Mouse (Mus musculus) stomach, embryonic 14.5 days (tissue): ENCODE data around the gene Eaf1. TPM values are rescaled to one million over a fixed set of nuclear protein-coding genes. Genes with fewer than 3 reads are reported as not detected.

Experiments
- ATAC-seq: fragments of 200-750 bp; cut with Nextera tagmentation; 2 replicates; pipeline ENCODE4 v1.8.0; 2017; ENCODE audit warnings: low read depth, moderate TSS enrichment; ENCODE audit not compliant: insufficient number of reproducible peaks, insufficient read depth, low FRiP score
- H3K27ac ChIP-seq: fragments of 300-500 bp; sonication (generic); 2 replicates; pipeline ENCODE4 v1.5.1; 2014; ENCODE audit warnings: mild to moderate bottlenecking, low read length, moderate library complexity, mixed read lengths
- H3K27me3 ChIP-seq: fragments of 300-500 bp; sonication (generic); 2 replicates; pipeline ENCODE4 v1.6.1; 2014; ENCODE audit warnings: low read length, control low read depth, mixed read lengths; ENCODE audit not compliant: control insufficient read depth, insufficient read depth
- H3K36me3 ChIP-seq: fragments of 300-500 bp; sonication (generic); 2 replicates; pipeline ENCODE4 v1.6.1; 2014; ENCODE audit warnings: mild to moderate bottlenecking, control low read depth, low read length, moderate library complexity, mixed read lengths; ENCODE audit not compliant: control insufficient read depth, insufficient read depth
- H3K4me1 ChIP-seq: fragments of 300-500 bp; sonication (generic); 2 replicates; pipeline ENCODE4 v1.6.1; 2014; ENCODE audit warnings: low read length, control low read depth, mixed read lengths; ENCODE audit not compliant: control insufficient read depth, insufficient read depth
- H3K4me2 ChIP-seq: fragments of 300-500 bp; sonication (generic); replicated peaks from 2 replicates; pipeline ENCODE4 v1.6.1; 2014; ENCODE audit warnings: low read depth, low read length, control low read depth
- H3K4me3 ChIP-seq: fragments of 300-500 bp; sonication (generic); 2 replicates; pipeline ENCODE4 v1.5.1; 2014; ENCODE audit warnings: low read depth, low read length, control low read depth
- H3K9ac ChIP-seq: fragments of 300-500 bp; sonication (generic); replicated peaks from 2 replicates; pipeline ENCODE4 v1.6.1; 2014; ENCODE audit warnings: low read depth, mild to moderate bottlenecking, control low read depth, low read length, moderate library complexity, mixed read lengths
- H3K9me3 ChIP-seq: fragments of 300-500 bp; sonication (generic); 2 replicates; pipeline ENCODE4 v1.6.1; 2016; ENCODE audit warnings: low read depth, low read length, control low read depth; ENCODE audit not compliant: control insufficient read depth
- WGBS: fragments of 180-500 bp; shearing (Covaris S2); extraction: QIAGEN DNeasy Blood & Tissue Kit; methylation state at CpG from one replicate; pipeline ENCODE4 v1.1.7; 2014; 5-methylcytosine and 5-hydroxymethylcytosine counted together
- polyA plus RNA-seq: library from polyadenylated mRNA; unstranded; fragments of >200 nt; fragmentation: Nextera tagmentation; extraction: Ambion mirVana; gene quantifications from 2 replicates; pipeline ENCODE4 v1.2.1, GENCODE M21; 2014

Gene Eaf1
- polyA plus RNA-seq, 1 experiment from 2014 or later = 21.6 TPM

DNA sequence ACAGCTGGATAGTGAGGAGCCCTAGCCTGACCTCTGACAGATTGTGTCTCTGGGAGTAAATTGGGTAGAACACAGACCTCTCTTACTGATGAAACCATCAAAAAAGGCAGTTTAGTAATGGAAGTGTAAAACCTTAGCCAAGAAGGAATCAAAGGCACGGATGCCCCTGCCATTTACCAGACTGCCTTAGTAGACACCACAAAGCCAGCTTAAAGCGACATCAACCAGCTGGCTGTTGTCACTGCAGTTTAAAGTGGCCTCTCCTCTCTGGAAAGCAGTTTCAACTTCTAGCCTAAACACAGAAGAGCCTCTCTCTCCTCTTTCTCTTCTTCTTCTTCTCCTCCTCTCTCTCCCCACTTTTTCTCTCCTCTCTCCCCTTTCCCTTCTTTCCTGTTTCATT is 27.1 kb downstream of the Eaf1 start:
- Histone ChIP-seq H3K36me3 (no peaks in the 10 kb centered on the region), H3K4me2 (no peak overlapping the region), H3K4me3 (no peak overlapping the region), H3K4me1 (no peaks in the 10 kb centered on the region), H3K9me3 (no peaks in the 10 kb centered on the region), H3K9ac (no peak overlapping the region), H3K27me3 (no peaks in the 10 kb centered on the region), H3K27ac (no peak overlapping the region)
- WGBS = 59% methylated on average over 2 of the region's 2 CpGs
- no peak for ATAC-seq

DNA sequence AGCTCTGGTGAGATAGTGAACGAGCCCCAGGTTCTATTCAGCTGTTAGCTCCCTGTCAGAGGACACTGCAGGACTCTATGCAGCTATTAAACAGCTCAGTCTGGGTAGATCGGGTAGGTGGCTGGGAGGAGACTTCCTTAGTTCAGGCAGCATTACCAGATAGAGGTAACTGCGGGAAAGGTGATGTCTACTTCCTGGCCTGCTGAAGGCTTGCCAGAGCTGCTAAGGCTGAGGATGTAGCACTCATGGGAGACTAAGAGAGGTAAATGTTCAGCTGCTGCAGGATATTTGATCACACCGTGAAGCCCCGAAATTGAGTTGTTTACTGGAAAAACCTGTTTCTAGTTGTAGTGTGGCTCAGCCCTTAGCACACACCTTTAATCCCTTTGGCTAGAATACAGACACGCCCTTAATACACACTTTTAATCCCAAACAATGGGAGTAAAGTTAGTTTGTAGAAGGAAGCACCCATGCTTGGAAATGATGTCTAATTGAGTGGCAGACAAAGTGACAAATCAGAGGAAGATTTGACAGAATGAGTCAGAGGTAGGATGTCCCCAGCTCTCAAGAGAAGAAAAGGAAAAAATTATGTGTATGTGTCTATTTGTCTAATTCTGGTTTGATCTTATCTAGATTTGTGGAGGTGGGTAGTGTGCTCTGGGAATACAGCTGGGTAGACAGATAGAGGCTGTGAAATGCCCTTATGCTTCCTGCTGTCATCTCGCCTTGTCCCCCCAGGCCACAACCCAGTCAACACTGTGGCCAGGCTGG is 31.0 kb downstream of the Eaf1 start:
- no peak overlapping the region for H3K4me2 ChIP-seq
- H3K27ac ChIP-seq = no peak overlapping the region
- H3K27me3 ChIP-seq = no peaks in the 10 kb centered on the region
- H3K4me1 ChIP-seq = no peaks in the 10 kb centered on the region
- no peak overlapping the region for H3K4me3 ChIP-seq
- H3K9ac ChIP-seq = no peak overlapping the region
- no peak for ATAC-seq
- WGBS = 78% methylated on average over 7 of the region's 7 CpGs
- H3K9me3 ChIP-seq = no peaks in the 10 kb centered on the region
- no peaks in the 10 kb centered on the region for H3K36me3 ChIP-seq

DNA sequence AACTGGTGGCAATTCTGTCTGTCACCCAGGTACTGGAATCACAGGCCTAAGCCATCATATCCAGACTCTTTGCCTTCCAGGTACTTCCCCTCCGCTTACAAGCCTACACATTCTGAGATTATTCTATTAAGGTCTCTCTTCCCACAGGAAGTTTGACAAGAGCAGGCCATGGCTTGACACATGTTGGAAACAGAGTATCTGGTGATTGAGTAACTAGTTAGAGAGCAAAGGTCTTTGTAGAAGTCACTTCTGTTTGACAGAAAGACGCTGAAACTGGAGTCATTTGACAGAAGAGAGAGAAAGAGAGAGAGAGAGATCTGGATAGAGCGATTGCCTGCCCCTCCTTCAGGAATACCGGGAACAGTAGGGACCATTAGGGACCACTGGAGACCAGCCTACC is 36.6 kb downstream of the Eaf1 start:
- no peak overlapping the region for H3K9ac ChIP-seq
- no peaks in the 10 kb centered on the region for H3K36me3 ChIP-seq
- no peak overlapping the region for H3K4me2 ChIP-seq
- ATAC-seq = no peak
- no peak overlapping the region for H3K27ac ChIP-seq
- no peaks in the 10 kb centered on the region for H3K9me3 ChIP-seq
- WGBS = 70% methylated on average over 4 of the region's 4 CpGs
- no peaks in the 10 kb centered on the region for H3K27me3 ChIP-seq
- H3K4me3 ChIP-seq = no peak overlapping the region
- no peaks in the 10 kb centered on the region for H3K4me1 ChIP-seq

GRCm38 (mm10) chr14:31531506-31532148 is 37.4 kb downstream of the Eaf1 start:
- no peak overlapping the region for H3K4me2 ChIP-seq
- no peaks in the 10 kb centered on the region for H3K9me3 ChIP-seq
- no peak for ATAC-seq
- no peak overlapping the region; the same call in 1 of the 2 replicates for H3K27ac ChIP-seq
- no peak overlapping the region for H3K9ac ChIP-seq
- no peaks in the 10 kb centered on the region for H3K4me1 ChIP-seq
- no peaks in the 10 kb centered on the region for H3K27me3 ChIP-seq
- no peaks in the 10 kb centered on the region for H3K36me3 ChIP-seq
- WGBS = 47% methylated on average over 12 of the region's 12 CpGs
- no peak overlapping the region for H3K4me3 ChIP-seq

DNA sequence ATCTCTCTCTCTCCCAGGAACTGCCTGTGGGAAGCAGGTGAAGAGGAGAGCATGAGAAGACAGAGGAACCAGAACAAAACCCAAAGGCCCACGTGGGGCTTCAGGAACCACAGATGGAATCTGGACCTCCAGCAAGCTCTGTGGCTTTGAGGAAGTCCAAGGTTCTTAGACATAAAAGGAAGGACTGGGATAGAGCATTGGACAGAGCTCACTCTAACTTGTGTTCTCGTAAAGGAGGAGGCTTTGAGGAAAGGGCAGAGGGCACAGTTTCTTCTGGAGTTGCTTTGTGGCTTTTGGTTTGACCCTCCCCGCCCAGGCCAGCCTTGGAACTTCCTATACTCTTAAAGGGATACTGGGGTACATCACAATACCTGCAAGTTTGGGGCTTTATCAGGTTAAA is 38.5 kb downstream of the Eaf1 start:
- no peaks in the 10 kb centered on the region for H3K36me3 ChIP-seq
- no peak for ATAC-seq
- no peak overlapping the region for H3K9ac ChIP-seq
- H3K27ac ChIP-seq = no peak overlapping the region
- H3K9me3 ChIP-seq = no peaks in the 10 kb centered on the region
- no peaks in the 10 kb centered on the region for H3K27me3 ChIP-seq
- H3K4me1 ChIP-seq = no peaks in the 10 kb centered on the region
- no peak overlapping the region for H3K4me2 ChIP-seq
- H3K4me3 ChIP-seq = no peak overlapping the region
- 67% methylated on average over 3 of the region's 3 CpGs for WGBS

GRCm38 (mm10) chr14:31537298-31537697 is 43.1 kb downstream of the Eaf1 start:
- Histone ChIP-seq H3K9ac (no peak overlapping the region), H3K4me2 (no peak overlapping the region), H3K4me3 (no peak overlapping the region), H3K27ac (no peak overlapping the region), H3K4me1 (no peaks in the 10 kb centered on the region), H3K36me3 (no peaks in the 10 kb centered on the region), H3K9me3 (no peaks in the 10 kb centered on the region), H3K27me3 (no peaks in the 10 kb centered on the region)
- WGBS = 79% methylated on average over 6 of the region's 6 CpGs
- no peak for ATAC-seq

DNA sequence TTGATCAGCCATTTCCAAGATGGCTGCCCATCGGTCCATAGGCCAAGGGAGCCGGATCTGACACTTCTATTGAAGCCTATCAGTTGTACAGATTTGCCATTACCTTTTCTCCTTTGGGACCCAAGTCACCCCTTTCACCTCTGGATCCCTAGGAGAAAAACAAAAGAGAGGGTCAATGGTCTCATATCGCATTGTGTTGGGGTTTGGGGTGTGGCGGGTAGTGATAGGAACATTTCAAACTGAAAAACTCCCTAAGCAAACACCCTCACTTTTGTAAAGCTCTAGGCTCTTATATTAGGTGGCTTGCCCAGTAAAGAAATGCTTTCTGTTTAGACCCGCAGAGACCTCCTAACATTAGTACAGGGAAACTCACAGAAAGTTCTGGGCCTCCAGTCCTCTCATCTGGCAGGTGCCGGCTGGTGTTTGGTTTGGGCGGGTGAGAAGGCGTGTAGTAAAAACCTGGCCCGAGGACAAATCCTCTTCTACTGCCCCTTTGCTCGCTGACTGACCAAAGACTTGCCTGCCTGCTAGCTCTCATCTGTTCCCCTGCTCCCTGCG is 49.8 kb downstream of the Eaf1 start:
- H3K4me3 ChIP-seq = no peak overlapping the region
- peak overlapping the region; percentile 30; the same call in 1 of the 2 replicates for H3K27ac ChIP-seq
- H3K36me3 ChIP-seq = no peaks in the 10 kb centered on the region
- H3K27me3 ChIP-seq = no peaks in the 10 kb centered on the region
- H3K9me3 ChIP-seq = no peaks in the 10 kb centered on the region
- no peaks in the 10 kb centered on the region for H3K4me1 ChIP-seq
- no peak overlapping the region for H3K4me2 ChIP-seq
- 62% methylated on average over 11 of the region's 11 CpGs for WGBS
- ATAC-seq = peak; percentile 79
- no peak overlapping the region for H3K9ac ChIP-seq

DNA sequence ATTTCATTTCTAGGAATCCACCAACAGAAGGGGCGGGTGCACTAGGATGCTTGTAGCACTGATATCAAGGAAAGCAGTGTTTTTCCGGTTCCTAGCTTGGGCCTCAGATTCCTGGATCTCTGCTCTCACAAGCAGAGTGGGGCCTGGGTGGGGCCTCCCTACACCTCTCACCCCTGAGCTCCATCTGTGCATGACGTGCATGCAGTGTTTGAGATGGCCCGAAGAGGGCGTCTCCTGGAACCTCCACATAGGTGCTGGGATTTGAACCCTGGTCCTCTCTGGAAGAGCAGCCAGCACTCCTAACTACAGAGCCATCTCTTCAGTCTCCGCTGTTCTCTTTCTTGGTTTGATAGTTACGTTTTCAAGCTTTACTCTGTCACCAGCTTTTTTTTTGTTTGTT is 60.8 kb downstream of the Eaf1 start:
- Histone ChIP-seq H3K9me3 (no peaks in the 10 kb centered on the region), H3K27me3 (no peaks in the 10 kb centered on the region), H3K27ac (no peak overlapping the region), H3K4me1 (no peaks in the 10 kb centered on the region), H3K36me3 (no peaks in the 10 kb centered on the region), H3K4me3 (no peak overlapping the region), H3K4me2 (no peak overlapping the region), H3K9ac (no peak overlapping the region)
- WGBS = 86% methylated on average over 7 of the region's 7 CpGs
- ATAC-seq = no peak
